Mouse (Mus musculus): Measurements from ENCODE around the gene Carmil3. TPM values are rescaled to one million over a fixed set of nuclear protein-coding genes. Genes with fewer than 3 reads are reported as not detected.
A peak's percentile ranks its signal among the peaks of the same experiment; 100 is the strongest.

The Carmil3 gene
- polyA plus RNA-seq, 1 experiment from 2014 or later: 38.1 TPM

DNA sequence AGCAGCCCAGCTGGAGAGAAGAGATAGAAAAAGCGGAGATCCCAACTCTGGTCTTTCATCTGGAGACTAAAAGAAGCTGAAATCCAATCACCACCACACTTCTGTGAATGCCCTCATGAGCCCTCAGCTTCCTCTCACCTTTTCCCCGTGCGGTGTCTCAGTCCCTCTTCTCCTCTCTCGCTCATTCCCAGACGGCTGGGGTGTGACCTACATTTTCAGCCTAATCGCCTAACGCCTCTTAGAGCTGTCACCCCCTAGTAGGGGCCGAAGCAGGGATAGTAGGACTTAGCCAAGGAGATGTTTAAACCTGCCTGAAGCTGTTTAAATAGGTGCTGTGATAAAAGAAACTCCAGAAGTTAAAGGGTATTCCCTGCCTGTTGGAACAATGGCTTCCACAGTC is 34.3 kb downstream of the Carmil3 start, which contains the start of gene Nrl:
TSS of gene Nrl (minus strand) at position 197 of the 400 bp plus-strand sequence.
- Histone ChIP-seq H3K4me3 (replicated peaks; ENCODE audit: low read length) (no peak within 1 kb of the TSS), H3K36me3 (ENCODE audit: control insufficient read depth, insufficient read depth) (no peaks in the 10 kb centered on the region), H3K9me3 (ENCODE audit: control insufficient read depth, low read length) (no peaks in the 10 kb centered on the region), H3K4me2 (ENCODE audit: low read length) (no peak within 1 kb of the TSS), H3K27me3 (replicated peaks; ENCODE audit: control insufficient read depth, insufficient read depth, low read length) (0 out of 2 replicates have a peak, but pooled peaks cover 5% of the 10 kb centered on the region), H3K9ac (replicated peaks; ENCODE audit: low read depth, low read length) (no peak within 1 kb of the TSS), H3K4me1 (replicated peaks; ENCODE audit: control insufficient read depth, insufficient read depth, low read length) (peaks cover 9% of the 10 kb centered on the region), H3K27ac (ENCODE audit: low read length) (no peak within 1 kb of the TSS)
- 39% methylated on average over 8 of the region's 8 CpGs for WGBS
- ATAC-seq: no peak

DNA sequence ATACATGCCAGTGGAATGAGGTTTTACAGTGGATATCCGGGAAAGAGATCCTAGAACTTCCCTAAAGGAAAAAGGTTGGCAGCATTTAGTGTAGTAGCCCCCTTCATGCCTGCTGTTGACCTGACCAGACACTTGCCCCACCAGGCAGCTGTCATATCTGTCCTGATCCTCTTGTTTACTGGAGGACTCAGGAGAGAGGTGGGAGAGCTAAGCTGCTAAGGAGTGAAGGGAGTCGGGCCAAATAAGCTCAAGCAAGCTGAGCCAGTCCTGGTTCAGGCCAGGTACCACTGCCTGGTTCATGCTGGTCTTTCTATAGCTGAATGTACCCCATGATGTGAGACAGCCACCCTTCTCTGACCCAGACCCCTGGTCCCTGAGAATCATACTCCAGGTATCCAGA is 36.2 kb downstream of the Carmil3 start:
- H3K4me1 ChIP-seq (replicated peaks; ENCODE audit: control insufficient read depth, insufficient read depth, low read length): no peaks in the 10 kb centered on the region
- H3K9ac ChIP-seq (replicated peaks; ENCODE audit: low read depth, low read length): no peak overlapping the region
- H3K4me2 ChIP-seq (ENCODE audit: low read length): no peak overlapping the region
- ATAC-seq: no peak
- no peaks in the 10 kb centered on the region for H3K9me3 ChIP-seq (ENCODE audit: control insufficient read depth, low read length)
- H3K27ac ChIP-seq (ENCODE audit: low read length): no peak overlapping the region
- WGBS: 86% methylated on average over 2 of the region's 2 CpGs
- no peaks in the 10 kb centered on the region for H3K36me3 ChIP-seq (ENCODE audit: control insufficient read depth, insufficient read depth)
- peaks cover 8% of the 10 kb centered on the region; the same call in 1 of the 2 replicates for H3K27me3 ChIP-seq (replicated peaks; ENCODE audit: control insufficient read depth, insufficient read depth, low read length)
- H3K4me3 ChIP-seq (replicated peaks; ENCODE audit: low read length): no peak overlapping the region

DNA sequence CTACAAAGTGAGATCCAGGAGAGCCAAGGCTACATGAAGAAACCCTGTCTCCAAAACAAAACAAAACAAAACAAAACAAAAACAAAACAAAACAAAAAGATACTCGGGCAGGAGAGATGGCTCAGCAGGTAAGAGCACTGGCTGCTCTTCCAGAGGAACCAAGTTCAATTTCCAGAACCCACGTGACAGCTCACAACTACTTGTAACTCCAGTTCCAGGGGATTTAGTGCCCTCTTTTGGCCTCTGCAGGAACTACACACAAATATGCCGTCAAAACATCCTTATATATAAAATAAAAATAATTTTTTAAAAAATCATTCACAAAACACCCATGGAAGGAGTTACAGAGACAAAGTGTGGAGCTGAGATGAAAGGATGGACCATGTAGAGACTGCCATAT is 37.5 kb downstream of the Carmil3 start:
- no peaks in the 10 kb centered on the region for H3K9me3 ChIP-seq (ENCODE audit: control insufficient read depth, low read length)
- no peak overlapping the region for H3K4me2 ChIP-seq (ENCODE audit: low read length)
- no peak overlapping the region for H3K9ac ChIP-seq (replicated peaks; ENCODE audit: low read depth, low read length)
- 23% methylated on average over 3 of the region's 3 CpGs for WGBS
- no peak overlapping the region for H3K27ac ChIP-seq (ENCODE audit: low read length)
- H3K4me1 ChIP-seq (replicated peaks; ENCODE audit: control insufficient read depth, insufficient read depth, low read length): no peaks in the 10 kb centered on the region
- peaks cover 8% of the 10 kb centered on the region; the same call in 1 of the 2 replicates for H3K27me3 ChIP-seq (replicated peaks; ENCODE audit: control insufficient read depth, insufficient read depth, low read length)
- H3K4me3 ChIP-seq (replicated peaks; ENCODE audit: low read length): no peak overlapping the region
- ATAC-seq: no peak
- H3K36me3 ChIP-seq (ENCODE audit: control insufficient read depth, insufficient read depth): no peaks in the 10 kb centered on the region

DNA sequence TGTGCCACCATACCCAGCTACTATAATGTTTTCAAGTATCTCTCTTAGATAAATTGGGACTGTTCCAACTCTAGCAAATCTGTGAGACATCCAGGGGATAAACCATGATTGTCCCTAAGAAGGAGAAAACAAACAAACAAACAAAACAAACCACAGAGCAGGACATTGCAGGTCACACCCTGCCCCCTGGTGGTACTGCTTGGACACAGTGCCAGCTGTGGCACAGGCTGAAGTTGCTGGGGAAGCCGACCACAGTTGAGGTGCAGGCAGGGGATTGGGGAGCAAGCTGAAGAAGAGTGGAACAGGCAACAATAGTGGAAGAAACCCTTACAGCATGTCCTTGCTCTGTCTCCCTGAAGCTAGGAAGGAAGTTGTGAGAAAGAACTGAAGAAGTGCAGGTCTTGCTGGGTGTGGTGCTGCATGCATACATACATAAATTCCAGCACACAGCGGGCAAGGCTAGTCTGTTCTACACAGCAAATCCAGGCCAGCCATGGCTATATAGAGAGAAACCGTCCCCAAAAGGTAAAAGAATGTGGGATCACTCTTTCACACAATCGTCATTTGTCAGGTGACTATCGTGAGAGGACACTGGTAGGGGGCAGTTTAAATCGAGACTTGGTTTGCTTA is 45.8 kb downstream of the Carmil3 start:
- Histone ChIP-seq H3K4me1 (replicated peaks; ENCODE audit: control insufficient read depth, insufficient read depth, low read length) (peaks cover 10% of the 10 kb centered on the region), H3K4me2 (ENCODE audit: low read length) (no peak overlapping the region), H3K9ac (replicated peaks; ENCODE audit: low read depth, low read length) (no peak overlapping the region), H3K36me3 (ENCODE audit: control insufficient read depth, insufficient read depth) (no peaks in the 10 kb centered on the region), H3K27ac (ENCODE audit: low read length) (no peak overlapping the region), H3K9me3 (ENCODE audit: control insufficient read depth, low read length) (no peaks in the 10 kb centered on the region), H3K27me3 (replicated peaks; ENCODE audit: control insufficient read depth, insufficient read depth, low read length) (no peaks in the 10 kb centered on the region), H3K4me3 (replicated peaks; ENCODE audit: low read length) (no peak overlapping the region)
- 63% methylated on average over 6 of the region's 6 CpGs for WGBS
- no peak for ATAC-seq

DNA sequence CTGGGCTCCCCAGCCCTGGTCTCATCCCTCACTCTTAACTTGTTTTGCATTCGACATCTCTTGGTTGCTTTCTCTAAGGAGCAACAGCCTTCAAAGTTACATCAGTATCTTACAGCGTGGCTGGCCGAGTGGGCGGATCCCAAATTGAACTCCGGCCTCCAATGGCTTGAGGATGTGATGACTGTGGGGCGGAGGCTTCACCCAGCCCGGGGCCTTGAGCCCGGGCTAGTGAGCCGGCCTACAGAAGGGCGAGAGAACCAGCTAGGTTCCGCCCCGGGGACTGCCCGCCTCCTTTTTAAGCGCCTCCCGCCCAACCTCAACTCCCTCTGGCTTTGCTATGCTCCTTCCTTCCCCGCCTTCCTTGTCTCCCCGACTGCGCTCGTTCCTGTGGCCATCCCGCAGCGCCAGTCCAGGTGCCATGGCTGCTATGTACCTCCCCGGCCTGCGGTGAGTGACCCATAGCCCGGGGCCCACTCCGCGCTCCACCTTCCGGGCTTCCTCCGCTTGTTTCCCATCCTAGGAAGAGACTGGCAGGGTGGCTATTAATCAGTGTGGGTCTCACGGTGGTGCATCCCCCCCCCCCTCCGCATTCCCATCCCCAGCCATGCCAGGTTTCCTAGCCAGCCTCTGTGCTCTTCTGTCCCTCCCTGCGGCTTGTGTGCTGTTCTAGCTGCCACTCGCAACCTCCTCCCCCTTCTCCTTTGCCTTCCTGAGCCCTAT is 49.8 kb downstream of the Carmil3 start, which contains the start of gene Pck2:
TSS of gene Pck2 (plus strand) at position 200 of the 720 bp plus-strand sequence.
- peak within 1 kb of the TSS; percentile 63 for H3K4me3 ChIP-seq (replicated peaks; ENCODE audit: low read length)
- H3K9me3 ChIP-seq (ENCODE audit: control insufficient read depth, low read length): no peaks in the 10 kb centered on the region
- peak within 1 kb of the TSS; percentile 83 for H3K4me2 ChIP-seq (ENCODE audit: low read length)
- H3K27ac ChIP-seq (ENCODE audit: low read length): peak within 1 kb of the TSS; percentile 67
- ATAC-seq: peak; percentile 80
- peaks cover 26% of the 10 kb centered on the region for H3K4me1 ChIP-seq (replicated peaks; ENCODE audit: control insufficient read depth, insufficient read depth, low read length)
- no peaks in the 10 kb centered on the region for H3K36me3 ChIP-seq (ENCODE audit: control insufficient read depth, insufficient read depth)
- H3K27me3 ChIP-seq (replicated peaks; ENCODE audit: control insufficient read depth, insufficient read depth, low read length): no peaks in the 10 kb centered on the region
- WGBS: under 1% methylated on average over 32 of the region's 32 CpGs
- H3K9ac ChIP-seq (replicated peaks; ENCODE audit: low read depth, low read length): peak within 1 kb of the TSS; percentile 76

DNA sequence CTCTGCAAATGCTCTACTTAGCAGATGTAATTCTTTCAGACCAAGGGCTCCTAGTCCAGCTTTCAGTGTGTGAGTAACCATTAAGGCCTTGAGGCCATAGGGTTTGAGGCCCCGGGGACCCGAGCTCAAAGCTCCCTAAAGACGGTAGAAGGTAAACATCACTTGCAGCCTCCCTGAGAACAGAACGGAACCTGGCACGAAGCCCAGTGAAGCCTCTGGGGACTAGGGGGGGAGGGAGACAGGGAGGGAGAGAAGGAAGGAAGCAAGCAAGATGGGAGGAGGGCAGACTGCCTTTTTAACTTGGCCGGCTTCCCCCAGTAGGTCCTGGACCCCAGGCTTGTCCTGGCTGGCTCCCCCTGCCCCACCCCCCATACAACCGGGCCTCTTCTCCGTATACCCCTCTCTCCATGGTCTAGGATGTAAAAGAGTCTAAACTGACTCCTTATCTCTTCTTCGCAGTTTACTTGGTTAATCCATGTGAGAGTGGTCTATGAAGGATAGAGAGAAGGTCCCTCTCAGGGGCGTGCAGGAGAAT is 50.4 kb downstream of the Carmil3 start:
- peak; percentile 62 for ATAC-seq
- WGBS: 5% methylated on average over 10 of the region's 10 CpGs
- Histone ChIP-seq H3K27ac (ENCODE audit: low read length) (peak overlapping the region; percentile 67), H3K4me1 (replicated peaks; ENCODE audit: control insufficient read depth, insufficient read depth, low read length) (peaks cover 26% of the 10 kb centered on the region), H3K4me2 (ENCODE audit: low read length) (peak overlapping the region; percentile 83), H3K9ac (replicated peaks; ENCODE audit: low read depth, low read length) (peak overlapping the region; percentile 76), H3K4me3 (replicated peaks; ENCODE audit: low read length) (peak overlapping the region; percentile 63), H3K27me3 (replicated peaks; ENCODE audit: control insufficient read depth, insufficient read depth, low read length) (no peaks in the 10 kb centered on the region), H3K36me3 (ENCODE audit: control insufficient read depth, insufficient read depth) (no peaks in the 10 kb centered on the region), H3K9me3 (ENCODE audit: control insufficient read depth, low read length) (no peaks in the 10 kb centered on the region)

DNA sequence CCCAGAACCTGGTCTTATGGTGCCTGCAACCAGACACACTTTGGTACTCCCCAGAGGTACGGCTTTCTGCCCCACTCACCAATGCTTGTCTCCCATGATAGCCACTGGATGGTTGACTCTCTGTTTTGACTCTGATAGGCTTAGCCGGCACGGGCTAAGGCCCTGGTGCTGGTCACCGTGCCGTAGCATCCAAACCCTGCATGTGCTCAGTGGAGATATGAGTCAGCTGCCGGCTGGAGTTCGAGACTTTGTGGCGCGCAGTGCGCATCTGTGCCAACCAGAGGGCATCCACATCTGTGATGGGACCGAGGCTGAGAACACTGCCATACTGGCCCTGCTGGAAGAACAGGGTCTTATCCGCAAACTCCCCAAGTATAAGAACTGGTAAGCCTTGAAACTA is 51.8 kb downstream of the Carmil3 start:
- H3K9ac ChIP-seq (replicated peaks; ENCODE audit: low read depth, low read length): no peak overlapping the region
- H3K27ac ChIP-seq (ENCODE audit: low read length): no peak overlapping the region
- 97% methylated on average over 12 of the region's 12 CpGs for WGBS
- no peak for ATAC-seq
- no peak overlapping the region for H3K4me2 ChIP-seq (ENCODE audit: low read length)
- H3K27me3 ChIP-seq (replicated peaks; ENCODE audit: control insufficient read depth, insufficient read depth, low read length): no peaks in the 10 kb centered on the region
- no peaks in the 10 kb centered on the region for H3K36me3 ChIP-seq (ENCODE audit: control insufficient read depth, insufficient read depth)
- peaks cover 26% of the 10 kb centered on the region for H3K4me1 ChIP-seq (replicated peaks; ENCODE audit: control insufficient read depth, insufficient read depth, low read length)
- no peaks in the 10 kb centered on the region for H3K9me3 ChIP-seq (ENCODE audit: control insufficient read depth, low read length)
- H3K4me3 ChIP-seq (replicated peaks; ENCODE audit: low read length): no peak overlapping the region

DNA sequence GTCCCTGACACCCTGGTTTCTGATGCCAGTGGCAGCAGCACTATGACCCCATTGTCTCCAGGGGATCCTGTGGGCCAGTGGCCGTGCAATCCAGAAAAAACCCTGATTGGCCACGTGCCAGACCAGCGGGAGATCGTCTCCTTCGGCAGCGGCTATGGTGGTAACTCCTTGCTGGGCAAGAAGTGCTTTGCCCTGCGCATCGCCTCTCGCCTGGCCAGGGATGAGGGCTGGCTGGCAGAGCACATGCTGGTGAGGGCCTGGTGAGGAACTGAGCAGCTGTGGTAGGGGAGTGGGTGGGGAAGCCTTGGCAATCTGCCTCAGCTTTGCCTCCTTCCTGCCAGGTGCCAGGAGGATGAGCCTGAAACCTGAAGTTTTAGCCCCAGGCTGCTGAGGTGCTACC is 53.9 kb downstream of the Carmil3 start:
- no peak overlapping the region for H3K4me2 ChIP-seq (ENCODE audit: low read length)
- H3K4me1 ChIP-seq (replicated peaks; ENCODE audit: control insufficient read depth, insufficient read depth, low read length): peaks cover 26% of the 10 kb centered on the region
- WGBS: 47% methylated on average over 9 of the region's 9 CpGs
- no peaks in the 10 kb centered on the region for H3K27me3 ChIP-seq (replicated peaks; ENCODE audit: control insufficient read depth, insufficient read depth, low read length)
- H3K9ac ChIP-seq (replicated peaks; ENCODE audit: low read depth, low read length): peak overlapping the region; percentile 23; the same call in 1 of the 2 replicates
- H3K4me3 ChIP-seq (replicated peaks; ENCODE audit: low read length): no peak overlapping the region
- ATAC-seq: no peak
- H3K9me3 ChIP-seq (ENCODE audit: control insufficient read depth, low read length): no peaks in the 10 kb centered on the region
- no peak overlapping the region for H3K27ac ChIP-seq (ENCODE audit: low read length)
- H3K36me3 ChIP-seq (ENCODE audit: control insufficient read depth, insufficient read depth): peaks cover 2% of the 10 kb centered on the region; the same call in 1 of the 2 replicates

DNA sequence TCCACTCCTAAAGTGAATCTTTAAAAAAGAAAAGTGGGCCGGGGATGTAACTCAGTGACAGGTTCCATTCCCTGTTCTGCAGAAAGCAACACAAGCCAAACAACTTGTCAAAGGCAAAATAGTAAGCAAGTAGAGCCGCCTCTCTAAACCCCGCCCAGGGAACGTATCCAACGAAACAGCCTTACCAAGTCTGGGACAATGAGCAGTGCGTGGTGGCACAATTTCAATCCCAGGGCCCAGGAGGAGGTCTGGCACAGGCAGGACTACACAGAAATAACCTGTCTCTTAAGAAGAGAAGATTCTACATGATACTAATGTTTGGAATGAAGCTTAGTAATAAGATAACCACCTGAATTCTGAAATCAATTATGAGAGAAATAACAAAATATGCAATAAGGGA is 59.7 kb downstream of the Carmil3 start:
- H3K4me1 ChIP-seq (replicated peaks; ENCODE audit: control insufficient read depth, insufficient read depth, low read length): no peaks in the 10 kb centered on the region
- H3K9ac ChIP-seq (replicated peaks; ENCODE audit: low read depth, low read length): no peak overlapping the region
- no peak for ATAC-seq
- H3K27ac ChIP-seq (ENCODE audit: low read length): no peak overlapping the region
- no peak overlapping the region for H3K4me3 ChIP-seq (replicated peaks; ENCODE audit: low read length)
- WGBS: 73% methylated on average over 6 of the region's 6 CpGs
- no peak overlapping the region for H3K4me2 ChIP-seq (ENCODE audit: low read length)
- H3K9me3 ChIP-seq (ENCODE audit: control insufficient read depth, low read length): no peaks in the 10 kb centered on the region
- peaks cover 2% of the 10 kb centered on the region; the same call in 1 of the 2 replicates for H3K36me3 ChIP-seq (ENCODE audit: control insufficient read depth, insufficient read depth)
- no peaks in the 10 kb centered on the region for H3K27me3 ChIP-seq (replicated peaks; ENCODE audit: control insufficient read depth, insufficient read depth, low read length)
